Mouse (Mus musculus) MEL (cell line): ENCODE results near the gene Sgca. TPM values are rescaled to one million over a fixed set of nuclear protein-coding genes. Genes with fewer than 3 reads are reported as not detected.

Source experiments
- DNase-seq: peaks from one replicate; pipeline ENCODE4 v3.0.0; 2011; ENCODE audit warnings: low read depth, low spot score
- H3K27ac ChIP-seq: 2 replicates; pipeline ENCODE4 v1.5.1; 2012; ENCODE audit warnings: low read depth, mild to moderate bottlenecking, control low read depth, low read length, moderate library complexity; ENCODE audit not compliant: control insufficient read depth
- H3K27me3 ChIP-seq, 2 experiments: fragments of 150-350 bp in 1 of 2; sonication (generic) in 1 of 2; 2 replicates each; pipeline ENCODE4 v1.6.1; 2012; ENCODE audit warnings: low read length in 2 of 2, mild to moderate bottlenecking in 2 of 2, improper control_type of control experiment in 1 of 2, moderate library complexity in 1 of 2; ENCODE audit not compliant: insufficient read depth in 2 of 2, control insufficient read depth in 1 of 2
- H3K36me3 ChIP-seq, 2 experiments: 2 replicates each; pipeline ENCODE4 v1.6.1; 2012 to 2014; ENCODE audit warnings: low read length in 2 of 2, improper control_type of control experiment in 1 of 2, inconsistent platforms in 1 of 2, mild to moderate bottlenecking in 1 of 2; ENCODE audit not compliant: insufficient read depth in 2 of 2, control insufficient read depth in 1 of 2
- H3K4me1 ChIP-seq, 2 experiments: fragments of 150-350 bp in 1 of 2; sonication (generic) in 1 of 2; 2 replicates each; pipeline ENCODE4 v1.6.1; 2012; ENCODE audit warnings: low read length in 2 of 2, improper control_type of control experiment in 1 of 2, mild to moderate bottlenecking in 1 of 2; ENCODE audit not compliant: insufficient read depth in 2 of 2, control insufficient read depth in 1 of 2
- H3K4me3 ChIP-seq, 2 experiments: fragments of 150-350 bp in 1 of 2; sonication (generic) in 1 of 2; 2 replicates each; pipeline ENCODE4 v1.5.1; 2012; ENCODE audit warnings: low read depth in 2 of 2, low read length in 2 of 2, mild to moderate bottlenecking in 2 of 2, moderate library complexity in 2 of 2, control low read depth in 1 of 2, improper control_type of control experiment in 1 of 2; ENCODE audit not compliant: control insufficient read depth in 1 of 2, insufficient read depth in 1 of 2
- H3K79me2 ChIP-seq: 2 replicates; pipeline ENCODE4 v1.6.1; 2012; ENCODE audit warnings: mild to moderate bottlenecking, low read length, moderate library complexity; ENCODE audit not compliant: control insufficient read depth, poor library complexity, insufficient read depth
- H3K9ac ChIP-seq: 2 replicates; pipeline ENCODE4 v1.6.1; 2012; ENCODE audit warnings: low read depth, mild to moderate bottlenecking, control low read depth, low read length, moderate library complexity; ENCODE audit not compliant: control insufficient read depth, poor library complexity, severe bottlenecking
- H3K9me3 ChIP-seq: fragments of 150-350 bp; sonication (generic); replicated peaks from 2 replicates; pipeline ENCODE4 v1.6.1; 2012; ENCODE audit warnings: mild to moderate bottlenecking, low read length, improper control_type of control experiment, moderate library complexity; ENCODE audit not compliant: insufficient read depth
- CTCF ChIP-seq, 3 experiments: IDR thresholded peaks in 2 of 3; conservative IDR thresholded peaks in 1 of 3; 2 replicates each; pipeline ENCODE4 v1.5.1; 2011 to 2012; ENCODE audit warnings: low read length in 3 of 3, low read depth in 2 of 3, mild to moderate bottlenecking in 2 of 3, improper control_type of control experiment in 1 of 3, inconsistent platforms in 1 of 3, mixed read lengths in 1 of 3, moderate library complexity in 1 of 3; ENCODE audit not compliant: control insufficient read depth in 1 of 3, insufficient read depth in 1 of 3, poor library complexity in 1 of 3, severe bottlenecking in 1 of 3
- E2F4 ChIP-seq: IDR thresholded peaks from 2 replicates; pipeline ENCODE4 v1.6.1; 2011; ENCODE audit warnings: low read depth, low read length, improper control_type of control experiment, borderline replicate concordance
- EP300 ChIP-seq, 2 experiments: IDR thresholded peaks; 2 replicates each; pipeline ENCODE4 v1.6.1; 2011; ENCODE audit warnings: improper control_type of control experiment in 2 of 2, low read length in 2 of 2, low read depth in 1 of 2, mild to moderate bottlenecking in 1 of 2
- JUND ChIP-seq: IDR thresholded peaks from 2 replicates; pipeline ENCODE4 v1.6.1; 2011; ENCODE audit warnings: low read depth, mild to moderate bottlenecking, improper control_type of control experiment, low read length
- MAFK ChIP-seq: IDR thresholded peaks from 2 replicates; pipeline ENCODE4 v1.6.1; 2011; ENCODE audit warnings: low read depth, mild to moderate bottlenecking, low read length, improper control_type of control experiment, borderline replicate concordance
- MAZ ChIP-seq: IDR thresholded peaks from 2 replicates; pipeline ENCODE4 v1.6.1; 2012; ENCODE audit warnings: low read depth, mild to moderate bottlenecking, inconsistent platforms, low read length, improper control_type of control experiment
- MXI1 ChIP-seq: IDR thresholded peaks from 2 replicates; pipeline ENCODE4 v1.6.1; 2011; ENCODE audit warnings: mild to moderate bottlenecking, low read depth, low read length, improper control_type of control experiment
- MYB ChIP-seq: IDR thresholded peaks from 2 replicates; pipeline ENCODE4 v1.6.1; 2011; ENCODE audit warnings: mild to moderate bottlenecking, low read depth, low read length, improper control_type of control experiment
- MYC ChIP-seq: IDR thresholded peaks from 2 replicates; pipeline ENCODE4 v1.6.1; 2011; ENCODE audit warnings: low read depth, mild to moderate bottlenecking, low read length, improper control_type of control experiment, moderate library complexity
- NELFE ChIP-seq: IDR thresholded peaks from 2 replicates; pipeline ENCODE4 v1.6.1; 2011; ENCODE audit warnings: low read depth, low read length, improper control_type of control experiment
- NRF1 ChIP-seq: IDR thresholded peaks from 2 replicates; pipeline ENCODE4 v1.6.1; 2014; ENCODE audit warnings: low read depth, mild to moderate bottlenecking, inconsistent platforms, low read length, improper control_type of control experiment, moderate library complexity; ENCODE audit not compliant: poor library complexity, insufficient read depth, severe bottlenecking
- POLR2A ChIP-seq, 2 experiments: IDR thresholded peaks; 2 replicates each; pipeline ENCODE4 v1.6.1; 2011 to 2012; ENCODE audit warnings: low read length in 2 of 2, mild to moderate bottlenecking in 2 of 2, control low read depth in 1 of 2, improper control_type of control experiment in 1 of 2, low read depth in 1 of 2, moderate library complexity in 1 of 2; ENCODE audit not compliant: control insufficient read depth in 1 of 2, insufficient read depth in 1 of 2, poor library complexity in 1 of 2
- RAD21 ChIP-seq: IDR thresholded peaks from 2 replicates; pipeline ENCODE4 v1.6.1; 2011; ENCODE audit warnings: mild to moderate bottlenecking, low read depth, low read length, improper control_type of control experiment
- RCOR1 ChIP-seq: IDR thresholded peaks from 2 replicates; pipeline ENCODE4 v1.6.1; 2012; ENCODE audit warnings: low read depth, mild to moderate bottlenecking, inconsistent platforms, low read length, improper control_type of control experiment
- SIN3A ChIP-seq: IDR thresholded peaks from 2 replicates; pipeline ENCODE4 v1.6.1; 2012; ENCODE audit warnings: low read length, improper control_type of control experiment, inconsistent platforms
- SMC3 ChIP-seq: IDR thresholded peaks from 2 replicates; pipeline ENCODE4 v1.6.1; 2011; ENCODE audit warnings: low read depth, low read length, improper control_type of control experiment
- TBP ChIP-seq: IDR thresholded peaks from 2 replicates; pipeline ENCODE4 v1.8.0; 2011; ENCODE audit warnings: low read depth, low read length, improper control_type of control experiment
- TCF12 ChIP-seq: IDR thresholded peaks from 2 replicates; pipeline ENCODE4 v1.6.1; 2014; ENCODE audit warnings: low read depth, mild to moderate bottlenecking, inconsistent platforms, low read length, improper control_type of control experiment, moderate library complexity
- USF1 ChIP-seq: IDR thresholded peaks from 2 replicates; pipeline ENCODE4 v1.6.1; 2014; ENCODE audit warnings: low read depth, mild to moderate bottlenecking, inconsistent platforms, low read length, improper control_type of control experiment, moderate library complexity
- ZC3H11A ChIP-seq: IDR thresholded peaks from 2 replicates; pipeline ENCODE4 v1.6.1; 2012; ENCODE audit warnings: low read depth, mild to moderate bottlenecking, inconsistent platforms, low read length, improper control_type of control experiment
- ZKSCAN1 ChIP-seq: IDR thresholded peaks from 2 replicates; pipeline ENCODE4 v1.6.1; 2012; ENCODE audit warnings: low read depth, mild to moderate bottlenecking, inconsistent platforms, low read length, improper control_type of control experiment, moderate library complexity
- ZMIZ1 ChIP-seq: IDR thresholded peaks from 2 replicates; pipeline ENCODE4 v1.6.1; 2012; ENCODE audit warnings: low read depth, mild to moderate bottlenecking, inconsistent platforms, low read length, improper control_type of control experiment, moderate library complexity
- polyA plus RNA-seq, 2 experiments: library from polyadenylated mRNA; stranded (reverse) in 1 of 2; unstranded in 1 of 2; fragments of >175 nt in 1 of 2; fragments of >200 nt in 1 of 2; gene quantifications; 2 replicates each; pipeline versions ENCODE4 v1.2.1 to v1.2.4; 2012; ENCODE audit warnings: low replicate concordance in 2 of 2, low read depth in 1 of 2; ENCODE audit not compliant: insufficient read length in 2 of 2, insufficient read depth in 1 of 2, missing spikeins in 1 of 2
- total RNA-seq: library from RNA; depleted of rRNA; stranded (reverse); fragments of 300-350 nt; gene quantifications from 2 replicates; pipeline ENCODE4 v1.2.3, GENCODE M21; 2012

Sgca gene
- total and polyA plus RNA-seq, 3 experiments: not detected

GRCm38 (mm10) chr11:95022237-95022992 lies 46.3 kb upstream of the Sgca start:
- TF ChIP-seq RAD21: peak; percentile 44
- TF ChIP-seq JUND: 0 out of 2 replicates have a peak, but pooled peaks have one; percentile 18
- 0 out of 2 replicates have a peak, but pooled peaks have one; percentile 43 for TF ChIP-seq SIN3A
- TF ChIP-seq ZC3H11A: peak; percentile 32
- TF ChIP-seq SMC3: peak; percentile 44
- no peak for TF ChIP-seq USF1
- TF ChIP-seq CTCF (IDR thresholded peaks at IDR 0.05 in 2 of 3, conservative IDR thresholded peaks at IDR 0.05 in 1 of 3; ENCODE audit: control insufficient read depth in 1 of 3, insufficient read depth in 1 of 3, low read depth in 2 of 3, low read length in 3 of 3, poor library complexity in 1 of 3, severe bottlenecking in 1 of 3): peak; percentile 72 to 84 (median 79)
- TF ChIP-seq POLR2A (IDR thresholded peaks at IDR 0.05; ENCODE audit: control insufficient read depth in 1 of 2, insufficient read depth in 1 of 2, low read depth in 1 of 2, low read length in 2 of 2, poor library complexity in 1 of 2): no peak
- TF ChIP-seq ZKSCAN1: no peak

GRCm38 (mm10) chr11:95015484-95015883 lies 39.4 kb upstream of the Sgca start:
- no peak overlapping the region for H3K9ac ChIP-seq
- H3K36me3 ChIP-seq: peaks cover 2 to 21% of the 10 kb centered on the region in 2 experiments
- no peak for DNase-seq

More at GRCm38 (mm10) chr11:95022237-95022992, 46.3 kb upstream of the Sgca start:
- Histone ChIP-seq H3K9me3 (no peaks in the 10 kb centered on the region), H3K27ac (no peak overlapping the region), H3K36me3 (peaks cover 0 to 4% of the 10 kb centered on the region in 2 experiments; a peak in 1 of 4 replicates), H3K4me3 (no peak overlapping the region), H3K9ac (no peak overlapping the region), H3K27me3 (no peaks in the 10 kb centered on the region), H3K4me1 (no peaks in the 10 kb centered on the region), H3K79me2 (no peaks in the 10 kb centered on the region)
- DNase-seq: peak; percentile 71

GRCm38 (mm10) chr11:95012487-95012886 lies 36.4 kb upstream of the Sgca start:
- peak overlapping the region; percentile 4 to 6; a peak in 2 of 4 replicates for H3K4me3 ChIP-seq
- H3K4me1 ChIP-seq: peaks cover 8 to 48% of the 10 kb centered on the region in 2 experiments
- no peaks in the 10 kb centered on the region for H3K27me3 ChIP-seq
- peaks cover 25% of the 10 kb centered on the region for H3K79me2 ChIP-seq
- peak overlapping the region; percentile 92 for H3K27ac ChIP-seq
- no peak for TF ChIP-seq NRF1
- no peak for TF ChIP-seq MAFK
- no peak for TF ChIP-seq MYC
- TF ChIP-seq, all 39 proteins: peak for 0
- no peak for DNase-seq
- H3K9ac ChIP-seq: peak overlapping the region; percentile 15
- peaks cover 0 to 31% of the 10 kb centered on the region in 2 experiments for H3K36me3 ChIP-seq
- H3K9me3 ChIP-seq: no peaks in the 10 kb centered on the region

More at GRCm38 (mm10) chr11:95015484-95015883, 39.4 kb upstream of the Sgca start:
- no peak for TF ChIP-seq MYB
- no peak for TF ChIP-seq ZC3H11A
- no peak for TF ChIP-seq TBP
- no peak for TF ChIP-seq E2F4
- no peak for TF ChIP-seq MXI1
- TF ChIP-seq ZKSCAN1: no peak
- TF ChIP-seq ZMIZ1: no peak
- TF ChIP-seq SIN3A: no peak
- no peak for TF ChIP-seq NELFE
- TF ChIP-seq RCOR1: no peak
- TF ChIP-seq EP300 (IDR thresholded peaks at IDR 0.05; ENCODE audit: low read depth in 1 of 2, low read length in 2 of 2): no peak
- no peak for TF ChIP-seq MAZ
- TF ChIP-seq TCF12: no peak
- TF ChIP-seq, all 39 proteins: peak for 0
- H3K79me2 ChIP-seq: peaks cover 12% of the 10 kb centered on the region
- peaks cover 8 to 32% of the 10 kb centered on the region in 2 experiments for H3K4me1 ChIP-seq
- H3K9me3 ChIP-seq: no peaks in the 10 kb centered on the region
- no peaks in the 10 kb centered on the region for H3K27me3 ChIP-seq
- H3K27ac ChIP-seq: no peak overlapping the region
- no peak overlapping the region for H3K4me3 ChIP-seq
